ENCODE assay signal across 8 mouse cellular contexts in the genomic region with DNA sequence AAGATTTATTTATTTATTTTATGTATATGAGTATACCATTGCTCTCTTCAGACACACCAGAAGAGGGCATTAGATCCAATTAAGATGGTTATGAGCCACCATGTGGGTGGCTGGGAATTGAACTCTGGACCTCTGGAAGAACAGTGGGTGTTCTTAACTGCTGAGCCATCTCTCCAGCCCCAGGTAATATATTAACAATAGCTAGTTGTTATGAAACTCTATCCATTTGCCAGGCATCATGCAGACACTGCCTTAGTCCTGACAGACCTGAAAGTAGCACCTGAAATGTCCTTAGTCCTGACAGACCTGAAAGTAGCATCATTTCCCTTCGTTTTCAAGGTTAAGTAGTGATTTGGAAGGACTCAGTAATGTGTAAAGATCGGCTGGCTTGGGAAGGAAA. TPM values are rescaled to one million over a fixed set of nuclear protein-coding genes. Genes with fewer than 3 reads are reported as not detected.
DNase-seq lines count a peak whose midpoint lies in the region; ATAC-seq and TF ChIP-seq lines count a peak whose summit lies in the region.
"Had no signal": no experiment of that assay in that cellular context is flagged by ENCODE, and none has a peak within 500 bp of the region (broad histone marks: within the 10 kb centered on the region; RNA-seq: fewer than 3 reads in every experiment).

No protein-coding gene starts in this region.

- no peak for TF ChIP-seq CTCF in liver, postnatal 0 days (IDR thresholded peaks at IDR 0.05; ENCODE audit: low read depth)

- no peak overlapping the region; the same call in 1 of the 2 replicates for H3K4me2 ChIP-seq in hindbrain, embryonic 13.5 days
- peak overlapping the region; percentile 72; the same call in 1 of the 2 replicates for H3K4me2 ChIP-seq in intestine, embryonic 15.5 days (replicated peaks)
- H3K4me2 ChIP-seq in liver, postnatal 0 days (ENCODE audit: low read depth, low read length), result peak overlapping the region; percentile 74

- peaks cover 34% of the 10 kb centered on the region for H3K36me3 ChIP-seq in hindbrain, embryonic 10.5 days
- H3K36me3 ChIP-seq in hindbrain, embryonic 13.5 days, result peaks cover 21% of the 10 kb centered on the region
- H3K36me3 ChIP-seq in intestine, embryonic 15.5 days, result peaks cover 15% of the 10 kb centered on the region
- H3K36me3 ChIP-seq in liver, postnatal 0 days (replicated peaks; ENCODE audit: insufficient read depth, low read length), result peaks cover 13% of the 10 kb centered on the region

- WGBS in hindbrain, embryonic 10.5 days, result 48% methylated on average over 2 of the region's 2 CpGs
- 50% methylated on average over 2 of the region's 2 CpGs for whole genome bisulfite sequencing in hindbrain, embryonic 13.5 days
- 42% methylated on average over 2 of the region's 2 CpGs for WGBS in intestine, embryonic 15.5 days
- WGBS in liver, postnatal 0 days (ENCODE audit: insufficient replicate concordance), result 49% methylated on average over 2 of the region's 2 CpGs

- H3K27ac ChIP-seq in hindbrain, embryonic 10.5 days, result no peak overlapping the region
- H3K27ac ChIP-seq in hindbrain, embryonic 13.5 days, result no peak overlapping the region
- 0 out of 2 replicates have a peak overlapping the region, but pooled peaks have one; percentile 23 for H3K27ac ChIP-seq in brown adipose tissue, adult 24 weeks (replicated peaks; ENCODE audit: low read depth, low read length)
- peak overlapping the region; percentile 95 for H3K27ac ChIP-seq in intestine, embryonic 15.5 days
- peak overlapping the region; percentile 97 for H3K27ac ChIP-seq in liver, postnatal 0 days (ENCODE audit: low read depth)

- no peak for TF ChIP-seq EP300 in liver, postnatal 0 days (IDR thresholded peaks at IDR 0.05; ENCODE audit: low read depth)

- H3K27me3 ChIP-seq in hindbrain, embryonic 10.5 days (ENCODE audit: insufficient read depth, poor library complexity, severe bottlenecking), result no peaks in the 10 kb centered on the region
- H3K27me3 ChIP-seq in hindbrain, embryonic 13.5 days, result no peaks in the 10 kb centered on the region
- H3K27me3 ChIP-seq in intestine, embryonic 15.5 days (replicated peaks), result no peaks in the 10 kb centered on the region
- no peaks in the 10 kb centered on the region for H3K27me3 ChIP-seq in liver, postnatal 0 days (ENCODE audit: insufficient read depth, low read length)

- DNase-seq in hindbrain, embryonic 10.5 days (ENCODE audit: low spot score), result no peak
- no peak for DNase-seq in liver, postnatal 0 days
- no peak for DNase-seq in urinary bladder, postnatal 36 days (ENCODE audit: low spot score in 2 of 2)
- DNase-seq in cerebellum, postnatal 14 days, result no peak
- DNase-seq: midbrain, embryonic 14.5 days had no signal

- H3K9ac ChIP-seq in hindbrain, embryonic 13.5 days, result no peak overlapping the region
- peak overlapping the region; percentile 52; the same call in 1 of the 2 replicates for H3K9ac ChIP-seq in intestine, embryonic 15.5 days
- H3K9ac ChIP-seq in liver, postnatal 0 days (replicated peaks), result no peak overlapping the region

- H3K4me3 ChIP-seq in hindbrain, embryonic 10.5 days, result peak overlapping the region; percentile 98; the same call in 1 of the 2 replicates
- H3K4me3 ChIP-seq in hindbrain, embryonic 13.5 days, result no peak overlapping the region
- H3K4me3 ChIP-seq in brown adipose tissue, adult 24 weeks (ENCODE audit: insufficient read depth, low read depth, low read length), result no peak overlapping the region
- H3K4me3 ChIP-seq in intestine, embryonic 15.5 days (replicated peaks), result no peak overlapping the region
- H3K4me3 ChIP-seq in liver, postnatal 0 days (ENCODE audit: low read depth, low read length), result no peak overlapping the region

- no peaks in the 10 kb centered on the region for H3K9me3 ChIP-seq in hindbrain, embryonic 10.5 days
- no peaks in the 10 kb centered on the region for H3K9me3 ChIP-seq in hindbrain, embryonic 13.5 days
- H3K9me3 ChIP-seq in intestine, embryonic 15.5 days, result no peaks in the 10 kb centered on the region
- H3K9me3 ChIP-seq in liver, postnatal 0 days (ENCODE audit: low read length), result no peaks in the 10 kb centered on the region

- ATAC-seq in hindbrain, embryonic 13.5 days (ENCODE audit: low FRiP score), result no peak
- no peak for ATAC-seq in intestine, embryonic 15.5 days
- no peak for ATAC-seq in liver, postnatal 0 days

- H3K4me1 ChIP-seq in hindbrain, embryonic 10.5 days (replicated peaks), result peaks cover 39% of the 10 kb centered on the region
- peaks cover 40% of the 10 kb centered on the region for H3K4me1 ChIP-seq in hindbrain, embryonic 13.5 days (replicated peaks)
- H3K4me1 ChIP-seq in brown adipose tissue, adult 24 weeks (ENCODE audit: control insufficient read depth, insufficient read depth, insufficient read length, low read length), result peaks cover 14% of the 10 kb centered on the region
- H3K4me1 ChIP-seq in intestine, embryonic 15.5 days (replicated peaks), result peaks cover 28% of the 10 kb centered on the region
- H3K4me1 ChIP-seq in liver, postnatal 0 days (ENCODE audit: insufficient read depth), result peaks cover 34% of the 10 kb centered on the region

RNA-seq across cellular contexts. Expression of gene Adipor1, which starts 1.1 kb away (rescaled TPM):
- polyA plus RNA-seq in hindbrain, embryonic 10.5 days (2016; fragmentation: Nextera tagmentation; extraction: Ambion mirVana), result 77.1 and 77.8 TPM in 2 replicates
- polyA plus RNA-seq in hindbrain, embryonic 13.5 days (2015; fragmentation: Nextera tagmentation; extraction: Ambion mirVana), result 69.8 and 72.0 TPM in 2 replicates
- 94.9 and 119 TPM in 2 replicates for polyA plus RNA-seq in brown adipose tissue, adult 24 weeks (2012; ENCODE audit: insufficient read depth, insufficient read length, missing spikeins)
- polyA plus RNA-seq in intestine, embryonic 15.5 days (2015; fragmentation: Nextera tagmentation; extraction: Ambion mirVana), result 77.8 and 80.5 TPM in 2 replicates
- polyA plus RNA-seq in liver, postnatal 0 days (2015; fragmentation: Nextera tagmentation; extraction: Ambion mirVana), result 93.5 and 98.9 TPM in 2 replicates

RNA-seq across cellular contexts. Expression of gene Cyb5r1, which starts 8.7 kb away (rescaled TPM):
- polyA plus RNA-seq in hindbrain, embryonic 10.5 days (2016; fragmentation: Nextera tagmentation; extraction: Ambion mirVana), result 27.3 and 31.2 TPM in 2 replicates
- 19.0 and 19.9 TPM in 2 replicates for polyA plus RNA-seq in hindbrain, embryonic 13.5 days (2015; fragmentation: Nextera tagmentation; extraction: Ambion mirVana)
- 21.2 and 26.5 TPM in 2 replicates for polyA plus RNA-seq in brown adipose tissue, adult 24 weeks (2012; ENCODE audit: insufficient read depth, insufficient read length, missing spikeins)
- polyA plus RNA-seq in intestine, embryonic 15.5 days (2015; fragmentation: Nextera tagmentation; extraction: Ambion mirVana), result 35.8 and 37.9 TPM in 2 replicates
- 7.7 and 8.2 TPM in 2 replicates for polyA plus RNA-seq in liver, postnatal 0 days (2015; fragmentation: Nextera tagmentation; extraction: Ambion mirVana)

RNA-seq across cellular contexts. Expression of gene 4933406M09Rik, which starts 28.3 kb away (rescaled TPM):
- not detected in 2 replicates for polyA plus RNA-seq in hindbrain, embryonic 10.5 days (2016; fragmentation: Nextera tagmentation; extraction: Ambion mirVana)
- not detected in 2 replicates for polyA plus RNA-seq in hindbrain, embryonic 13.5 days (2015; fragmentation: Nextera tagmentation; extraction: Ambion mirVana)
- polyA plus RNA-seq in brown adipose tissue, adult 24 weeks (2012; ENCODE audit: insufficient read depth, insufficient read length, missing spikeins), result not detected in 2 replicates
- not detected in 2 replicates for polyA plus RNA-seq in intestine, embryonic 15.5 days (2015; fragmentation: Nextera tagmentation; extraction: Ambion mirVana)
- polyA plus RNA-seq in liver, postnatal 0 days (2015; fragmentation: Nextera tagmentation; extraction: Ambion mirVana), result not detected in 2 replicates
- polyA plus RNA-seq: midbrain, embryonic 14.5 days had no signal

RNA-seq across cellular contexts. Expression of gene Klhl12, which starts 41.3 kb away (rescaled TPM):
- 31.7 and 37.2 TPM in 2 replicates for polyA plus RNA-seq in hindbrain, embryonic 10.5 days (2016; fragmentation: Nextera tagmentation; extraction: Ambion mirVana)
- 33.2 and 35.0 TPM in 2 replicates for polyA plus RNA-seq in hindbrain, embryonic 13.5 days (2015; fragmentation: Nextera tagmentation; extraction: Ambion mirVana)
- polyA plus RNA-seq in brown adipose tissue, adult 24 weeks (2012; ENCODE audit: insufficient read depth, insufficient read length, missing spikeins), result 7.0 and 9.9 TPM in 2 replicates
- 21.7 and 22.2 TPM in 2 replicates for polyA plus RNA-seq in intestine, embryonic 15.5 days (2015; fragmentation: Nextera tagmentation; extraction: Ambion mirVana)
- 12.3 and 13.2 TPM in 2 replicates for polyA plus RNA-seq in liver, postnatal 0 days (2015; fragmentation: Nextera tagmentation; extraction: Ambion mirVana)

RNA-seq across cellular contexts. Expression of gene Tmem183a, which starts 52.3 kb away (rescaled TPM):
- 108 and 132 TPM in 2 replicates for polyA plus RNA-seq in hindbrain, embryonic 10.5 days (2016; fragmentation: Nextera tagmentation; extraction: Ambion mirVana)
- 122 and 128 TPM in 2 replicates for polyA plus RNA-seq in hindbrain, embryonic 13.5 days (2015; fragmentation: Nextera tagmentation; extraction: Ambion mirVana)
- 20.2 and 20.8 TPM in 2 replicates for polyA plus RNA-seq in brown adipose tissue, adult 24 weeks (2012; ENCODE audit: insufficient read depth, insufficient read length, missing spikeins)
- 87.1 and 88.9 TPM in 2 replicates for polyA plus RNA-seq in intestine, embryonic 15.5 days (2015; fragmentation: Nextera tagmentation; extraction: Ambion mirVana)
- 44.1 and 46.1 TPM in 2 replicates for polyA plus RNA-seq in liver, postnatal 0 days (2015; fragmentation: Nextera tagmentation; extraction: Ambion mirVana)

Comparison
In these comparisons a context has a peak if more than half of its experiments do, and no peak if none do; other contexts are left out.
1. H3K27ac ChIP-seq: peak in brown adipose tissue, adult 24 weeks (single experiment), intestine, embryonic 15.5 days (single experiment) and liver, postnatal 0 days (single experiment); none in hindbrain, embryonic 10.5 days (single experiment) and hindbrain, embryonic 13.5 days (single experiment).